Mouse (Mus musculus): ENCODE results near the gene Kbtbd6.
"Not testable (repeated sequence)": the region's sequence is repeated elsewhere in the genome, so short reads cannot be mapped to it uniquely, and the experiment has no call there.

DNA sequence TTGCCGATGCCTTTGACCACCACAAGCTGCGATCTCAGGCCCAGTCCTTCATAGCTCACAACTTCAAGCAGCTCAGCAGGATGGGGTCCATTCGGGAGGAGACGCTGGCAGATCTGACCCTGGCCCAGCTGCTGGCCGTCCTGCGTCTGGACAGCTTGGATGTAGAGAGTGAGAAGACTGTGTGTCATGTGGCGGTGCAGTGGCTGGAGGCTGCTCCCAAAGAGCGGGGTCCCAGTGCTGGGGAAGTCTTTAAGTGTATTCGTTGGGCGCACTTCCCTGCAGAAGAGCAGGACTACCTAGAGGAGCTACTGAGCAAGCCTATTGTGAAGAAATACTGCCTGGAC, 928 bp downstream of the Kbtbd6 start:
- TF ChIP-seq CTCF (conservative IDR thresholded peaks at IDR 0.05; ENCODE audit: low read length); POU5F1 (IDR thresholded peaks at IDR 0.05; ENCODE audit: borderline replicate concordance, low read length): not testable (repeated sequence)

Data from E14TG2a.4 (cell line).